Mouse (Mus musculus) heart, adult 2 months (tissue): Measurements from ENCODE around the gene Actr5. TPM values are rescaled to one million over a fixed set of nuclear protein-coding genes. Genes with fewer than 3 reads are reported as not detected.
A peak's percentile ranks its signal among the peaks of the same experiment; 100 is the strongest.

Experiments used
- DNase-seq, 2 experiments: peaks; one replicate each; pipeline ENCODE4 v3.0.0; 2021
- H3K27ac ChIP-seq: fragments of 200-600 bp; 2 replicates; pipeline ENCODE4 v1.8.1; 2022
- H3K27me3 ChIP-seq: fragments of 200-500 bp; 2 replicates; pipeline ENCODE4 v1.6.1; 2012; ENCODE audit warnings: mild to moderate bottlenecking, low read length, inconsistent platforms, mixed read lengths; ENCODE audit not compliant: control insufficient read depth, insufficient read depth
- H3K36me3 ChIP-seq: fragments of 200-500 bp; 2 replicates; pipeline ENCODE4 v1.6.1; 2012; ENCODE audit warnings: low read length, inconsistent platforms; ENCODE audit not compliant: control insufficient read depth, insufficient read depth
- H3K4me1 ChIP-seq: fragments of 200-500 bp; 2 replicates; pipeline ENCODE4 v1.6.1; 2011; ENCODE audit warnings: low read length; ENCODE audit not compliant: control insufficient read depth, insufficient read depth
- H3K4me3 ChIP-seq: fragments of 200-600 bp; 2 replicates; pipeline ENCODE4 v1.8.1; 2022
- H3K79me2 ChIP-seq: fragments of 200-500 bp; replicated peaks from 2 replicates; pipeline ENCODE4 v1.6.1; 2012; ENCODE audit warnings: mild to moderate bottlenecking, inconsistent platforms, low read length, moderate library complexity, mixed read lengths; ENCODE audit not compliant: control insufficient read depth, insufficient read depth
- H3K9ac ChIP-seq: fragments of 200-500 bp; 2 replicates; pipeline ENCODE4 v1.6.1; 2012; ENCODE audit warnings: low read depth, mild to moderate bottlenecking, control low read depth, inconsistent platforms, low read length, mixed read lengths
- CTCF ChIP-seq: fragments of 200-600 bp; IDR thresholded peaks from 2 replicates; pipeline ENCODE4 v1.8.1; 2022; ENCODE audit warnings: antibody characterized with exemption, mild to moderate bottlenecking, moderate library complexity
- EP300 ChIP-seq: fragments of 200-500 bp; IDR thresholded peaks from 2 replicates; pipeline ENCODE4 v1.6.1; 2011; ENCODE audit warnings: low read depth, low read length, control low read depth; ENCODE audit not compliant: insufficient read depth
- POLR2A ChIP-seq: fragments of 200-500 bp; IDR thresholded peaks from 2 replicates; pipeline ENCODE4 v1.6.1; 2011; ENCODE audit warnings: mild to moderate bottlenecking, low read depth, low read length, control low read depth; ENCODE audit not compliant: insufficient read depth
- WGBS: fragments of 180-500 bp; shearing (Covaris S2); methylation state at CpG from one replicate; pipeline ENCODE4 v1.1.7; 2018; 5-methylcytosine and 5-hydroxymethylcytosine counted together
- intact Hi-C: fragments of 180-260 bp; cut with DNase I; formaldehyde crosslinking; loops from one replicate; pipeline ENCODE4 v1.15.1; 2025
- polyA plus RNA-seq: library from polyadenylated mRNA; depleted of rRNA; stranded (reverse); fragments of >200 nt; gene quantifications from 2 replicates; pipeline ENCODE4 v1.2.3, GENCODE M21; 2012
- total RNA-seq, 2 experiments: library from RNA; stranded (reverse); gene quantifications; 2 replicates each; pipeline ENCODE4 v1.2.3; 2021

Gene Actr5
- total and polyA plus RNA-seq, 3 experiments, result 3.5 to 6.4 (median 4.8) TPM

- 6% methylated on average over 30 of the region's 30 CpGs for WGBS
- no peak overlapping the region for H3K9ac ChIP-seq
- no peaks in the 10 kb centered on the region for H3K79me2 ChIP-seq
- no peak for TF ChIP-seq POLR2A
- no peak for TF ChIP-seq CTCF
- TF ChIP-seq EP300, result no peak
- H3K4me1 ChIP-seq, result no peaks in the 10 kb centered on the region
- H3K36me3 ChIP-seq, result no peaks in the 10 kb centered on the region
- no peak overlapping the region for H3K27ac ChIP-seq
- intact Hi-C loops, result no loop called here
- peaks cover 50% of the 10 kb centered on the region for H3K27me3 ChIP-seq
- H3K4me3 ChIP-seq, result no peak overlapping the region
- DNase-seq, result peak in 1 of 2 experiments; percentile 33
Observed at GRCm38 (mm10) chr2:158611726-158612670, 12.7 kb upstream of the Actr5 start.

DNA sequence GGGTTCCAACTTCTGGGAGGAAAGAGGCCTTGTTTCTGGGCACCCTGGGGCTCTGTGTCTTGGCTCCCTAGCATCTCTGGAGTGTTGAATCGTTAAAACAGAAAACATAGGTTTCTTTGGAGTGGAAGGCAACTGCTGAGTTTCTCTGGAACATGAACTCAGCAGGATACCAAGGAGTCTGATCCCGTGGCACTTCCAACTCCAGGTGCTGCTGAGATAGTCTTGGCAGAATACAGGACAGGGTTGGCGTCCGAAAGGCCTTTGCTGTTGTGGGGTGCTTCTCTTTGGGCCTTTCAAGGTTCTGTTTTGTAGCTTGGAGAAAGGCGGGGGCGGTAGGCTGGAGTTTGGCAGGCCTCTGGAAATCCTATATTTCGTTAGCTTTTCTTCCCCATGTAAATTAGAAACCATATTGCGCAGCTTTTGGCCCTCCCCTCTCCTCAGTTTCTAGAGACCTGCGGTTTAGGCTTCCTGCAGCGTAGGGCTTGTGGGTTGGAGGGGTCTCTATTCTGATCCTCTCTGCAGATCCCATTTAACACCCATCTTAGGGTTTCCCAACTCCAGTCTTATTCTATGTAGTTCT, 11.9 kb upstream of the Actr5 start:
- H3K4me3 ChIP-seq, result no peak overlapping the region
- no peaks in the 10 kb centered on the region for H3K36me3 ChIP-seq
- no peak overlapping the region for H3K27ac ChIP-seq
- H3K9ac ChIP-seq, result no peak overlapping the region
- H3K79me2 ChIP-seq, result no peaks in the 10 kb centered on the region
- DNase-seq, result peak; percentile 17 to 34
- WGBS, result 15% methylated on average over 10 of the region's 10 CpGs
- no peaks in the 10 kb centered on the region for H3K4me1 ChIP-seq
- intact Hi-C loops, result no loop called here
- no peak for TF ChIP-seq CTCF
- no peak for TF ChIP-seq POLR2A
- TF ChIP-seq EP300, result no peak
- H3K27me3 ChIP-seq, result peaks cover 50% of the 10 kb centered on the region

DNA sequence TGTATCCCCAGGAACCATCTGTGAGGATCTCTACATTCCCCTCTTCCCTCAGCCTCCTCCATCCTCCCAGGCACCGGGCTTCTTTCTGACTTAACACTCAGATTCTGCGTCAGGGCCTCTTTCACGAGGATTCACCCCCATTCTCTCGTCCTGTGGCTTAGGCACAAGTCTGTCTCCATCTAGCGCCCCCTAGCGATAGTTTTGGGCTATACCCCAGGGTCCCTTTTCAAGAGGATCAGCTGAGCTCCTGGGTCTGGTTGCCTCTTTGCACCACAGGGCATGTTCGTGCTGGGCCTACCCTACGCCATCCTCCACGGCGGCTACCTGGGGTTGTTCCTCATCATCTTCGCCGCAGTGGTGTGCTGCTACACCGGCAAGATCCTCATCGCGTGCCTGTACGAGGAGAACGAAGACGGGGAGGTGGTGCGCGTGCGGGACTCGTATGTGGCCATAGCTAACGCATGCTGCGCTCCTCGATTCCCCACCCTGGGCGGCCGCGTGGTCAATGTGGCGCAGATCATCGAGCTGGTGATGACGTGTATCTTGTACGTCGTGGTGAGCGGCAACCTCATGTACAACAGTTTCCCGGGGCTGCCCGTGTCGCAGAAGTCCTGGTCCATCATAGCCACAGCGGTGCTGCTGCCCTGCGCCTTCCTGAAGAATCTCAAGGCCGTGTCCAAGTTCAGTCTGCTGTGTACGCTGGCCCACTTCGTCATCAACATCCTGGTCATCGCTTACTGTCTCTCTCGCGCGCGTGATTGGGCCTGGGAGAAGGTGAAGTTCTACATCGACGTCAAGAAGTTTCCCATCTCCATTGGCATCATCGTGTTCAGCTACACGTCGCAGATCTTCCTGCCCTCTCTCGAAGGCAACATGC, 10.9 kb upstream of the Actr5 start:
- Histone ChIP-seq H3K36me3 (no peaks in the 10 kb centered on the region), H3K4me3 (no peak overlapping the region), H3K27me3 (peaks cover 50% of the 10 kb centered on the region), H3K79me2 (no peaks in the 10 kb centered on the region), H3K27ac (no peak overlapping the region), H3K9ac (no peak overlapping the region), H3K4me1 (no peaks in the 10 kb centered on the region)
- intact Hi-C loops, result no loop called here
- TF ChIP-seq EP300, result no peak
- peak; percentile 56 for TF ChIP-seq CTCF
- no peak for TF ChIP-seq POLR2A
- 5% methylated on average over 53 of the region's 53 CpGs for WGBS
- peak; percentile 17 to 35 for DNase-seq

GRCm38 (mm10) chr2:158614418-158614955, 10.2 kb upstream of the Actr5 start:
- Histone ChIP-seq H3K4me3 (no peak overlapping the region), H3K9ac (no peak overlapping the region), H3K4me1 (no peaks in the 10 kb centered on the region), H3K79me2 (no peaks in the 10 kb centered on the region), H3K36me3 (no peaks in the 10 kb centered on the region), H3K27ac (no peak overlapping the region), H3K27me3 (peaks cover 53% of the 10 kb centered on the region)
- no peak for DNase-seq
- TF ChIP-seq CTCF, result no peak
- TF ChIP-seq POLR2A, result no peak
- no peak for TF ChIP-seq EP300
- 3% methylated on average over 47 of the region's 47 CpGs for WGBS
- intact Hi-C loops, result no loop called here

GRCm38 (mm10) chr2:158615161-158615680, 9.5 kb upstream of the Actr5 start:
- intact Hi-C loops, result no loop called here
- Histone ChIP-seq H3K27ac (no peak overlapping the region), H3K4me3 (no peak overlapping the region), H3K9ac (no peak overlapping the region), H3K27me3 (peaks cover 52% of the 10 kb centered on the region), H3K4me1 (no peaks in the 10 kb centered on the region), H3K79me2 (no peaks in the 10 kb centered on the region), H3K36me3 (no peaks in the 10 kb centered on the region)
- DNase-seq, result no peak
- 4% methylated on average over 24 of the region's 24 CpGs for WGBS
- TF ChIP-seq CTCF, result no peak
- no peak for TF ChIP-seq POLR2A
- no peak for TF ChIP-seq EP300
